Mouse (Mus musculus) kidney, postnatal 4 days (tissue): ENCODE data around the gene Olfr972.
"Not testable (repeated sequence)": the region's sequence is repeated elsewhere in the genome, so short reads cannot be mapped to it uniquely, and the experiment has no call there.

Experiments used
- DNase-seq, 2 experiments: peaks; one replicate each; pipeline ENCODE4 v3.0.0; 2021; ENCODE audit warnings: mixed read lengths in 2 of 2

Gene Olfr972

DNA sequence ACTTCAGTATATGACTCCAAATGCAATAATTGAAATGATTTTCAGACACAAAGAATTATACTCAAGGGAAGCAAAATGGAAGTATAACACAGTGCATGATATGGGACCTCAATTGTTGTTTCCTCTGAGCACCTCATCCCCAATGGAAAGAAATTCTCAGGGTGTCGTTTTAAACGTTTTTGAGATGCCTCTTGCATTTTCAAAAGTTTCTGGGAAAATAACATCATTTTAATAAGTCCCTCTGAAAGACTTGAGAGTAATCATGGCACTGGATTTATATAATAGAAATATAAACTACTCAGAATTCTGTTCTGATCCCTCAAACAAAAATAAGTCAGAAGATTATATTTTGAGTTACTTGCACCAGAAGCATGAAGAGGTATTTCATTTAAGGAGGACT, at the start of gene Olfr972:
Olfr972 (plus strand) TSS at position 301 of the 400 bp plus-strand sequence.
- DNase-seq = no peak

GRCm38 (mm10) chr9:39836576-39836975, 29.6 kb upstream of the Olfr972 start, which contains the start of gene Olfr971:
TSS of gene Olfr971 (plus strand) at chr9:39836876.
- not testable (repeated sequence) for DNase-seq

GRCm38 (mm10) chr9:39871986-39872385, 5.8 kb downstream of the Olfr972 start:
- not testable (repeated sequence) for DNase-seq

DNA sequence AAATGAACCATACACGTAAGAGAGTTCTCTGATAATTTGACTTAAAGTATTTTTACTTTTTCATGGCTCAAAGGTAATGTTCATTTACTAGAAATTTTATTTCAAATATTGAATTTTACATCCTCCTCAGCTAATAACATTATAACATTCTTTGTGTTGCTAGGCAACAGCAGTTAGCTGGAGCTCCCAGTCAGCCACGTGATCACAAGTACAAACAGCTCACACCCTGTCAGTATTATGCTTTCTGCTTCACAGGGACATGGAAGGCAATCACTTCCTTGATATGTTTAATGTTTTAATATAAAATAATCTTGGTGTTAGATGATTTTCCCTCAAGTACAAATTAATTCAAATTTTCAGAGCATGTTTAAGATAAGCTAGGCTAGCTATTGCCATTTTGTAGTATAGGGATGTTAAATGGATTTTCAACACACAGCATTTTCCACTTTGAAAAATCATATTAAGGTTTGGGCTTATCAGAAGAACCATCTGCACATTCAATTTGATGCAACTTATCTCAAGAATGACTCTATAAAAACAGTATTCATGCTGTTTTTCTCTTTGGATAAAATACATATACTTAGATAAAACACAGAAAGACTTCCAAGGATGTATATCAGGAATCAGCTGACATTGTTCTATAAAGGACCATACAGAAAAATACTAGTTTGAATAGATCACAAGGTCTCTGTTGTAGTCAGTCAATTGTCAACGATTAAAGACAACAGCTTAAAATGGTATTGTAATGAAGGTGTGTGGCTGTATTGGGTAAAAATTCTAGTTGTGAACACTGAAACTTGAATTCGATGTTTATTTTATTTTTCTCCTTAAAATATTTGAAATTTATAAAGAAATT, 11.5 kb downstream of the Olfr972 start:
- DNase-seq = not testable (repeated sequence)

GRCm38 (mm10) chr9:39905106-39905505, 38.9 kb downstream of the Olfr972 start:
- DNase-seq = no peak

DNA sequence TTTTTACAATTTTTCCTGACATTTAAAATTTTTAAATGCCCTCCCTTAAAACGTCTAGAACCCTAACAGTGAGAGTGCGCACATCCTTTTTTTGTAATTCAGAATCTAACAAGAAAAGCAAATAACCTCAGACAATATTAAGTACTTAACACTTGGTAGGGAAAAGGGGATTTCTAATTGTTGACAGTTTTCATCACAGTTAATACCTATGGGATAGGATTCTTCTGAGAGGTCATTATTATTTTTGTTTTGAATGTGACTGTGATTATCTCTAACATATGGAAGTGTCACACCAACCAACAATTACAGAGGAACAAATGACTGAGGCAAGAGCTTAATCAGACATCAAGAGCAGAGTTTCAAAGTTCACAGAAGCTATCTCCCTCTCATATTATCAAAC, 40.8 kb downstream of the Olfr972 start, which contains the start of gene Olfr229:
Olfr229 (plus strand) TSS at position 301 of the 400 bp plus-strand sequence.
- DNase-seq = no peak

GRCm38 (mm10) chr9:39909939-39910338, 43.7 kb downstream of the Olfr972 start:
- DNase-seq = no peak
